Mouse (Mus musculus) cerebellum, adult 2 months (tissue): Measurements from ENCODE around the gene Atp2b2.

Experiments used
- CTCF ChIP-seq: fragments of 200-500 bp; IDR thresholded peaks from 2 replicates; pipeline ENCODE4 v1.5.1; 2011; ENCODE audit warnings: low read depth, mild to moderate bottlenecking, control low read depth, low read length, moderate library complexity, borderline replicate concordance; ENCODE audit not compliant: insufficient read depth
- POLR2A ChIP-seq: fragments of 200-500 bp; IDR thresholded peaks from 2 replicates; pipeline ENCODE4 v1.6.1; 2011; ENCODE audit warnings: low read length, control low read depth, borderline replicate concordance; ENCODE audit not compliant: insufficient read depth

- TF ChIP-seq POLR2A (no peak), CTCF (no peak)
Observed at GRCm38 (mm10) chr6:113978091-113978650, 64.2 kb downstream of the Atp2b2 start.
